Mouse (Mus musculus) kidney, adult 18-20 months (tissue): ENCODE measurements around the gene Fbxw11.
"Not testable (repeated sequence)": the region's sequence is repeated elsewhere in the genome, so short reads cannot be mapped to it uniquely, and the experiment has no call there.

Experiments
- DNase-seq: peaks from one replicate; pipeline ENCODE4 v3.0.0; 2021

The Fbxw11 gene

GRCm38 (mm10) chr11:32642249-32642876, at the start of gene Fbxw11:
Fbxw11 (plus strand) TSS chr11:32642724.
- DNase-seq, result peak; percentile 94

- no peak for DNase-seq
Measured at GRCm38 (mm10) chr11:32593081-32593480, 49.4 kb upstream of the Fbxw11 start.

- DNase-seq, result no peak
Measured at GRCm38 (mm10) chr11:32594122-32594521, 48.4 kb upstream of the Fbxw11 start.

GRCm38 (mm10) chr11:32600371-32600770, 42.2 kb upstream of the Fbxw11 start:
- no peak for DNase-seq

- peak; percentile 34 for DNase-seq
Measured at GRCm38 (mm10) chr11:32601528-32602323, 40.8 kb upstream of the Fbxw11 start.

GRCm38 (mm10) chr11:32604663-32605062, 37.9 kb upstream of the Fbxw11 start:
- DNase-seq, result no peak

GRCm38 (mm10) chr11:32605131-32605860, 37.2 kb upstream of the Fbxw11 start:
- peak; percentile 74 for DNase-seq

GRCm38 (mm10) chr11:32605907-32606306, 36.6 kb upstream of the Fbxw11 start:
- DNase-seq, result no peak

- peak; percentile 19 for DNase-seq
Measured at GRCm38 (mm10) chr11:32607319-32607718, 35.2 kb upstream of the Fbxw11 start.

- DNase-seq, result no peak
Measured at GRCm38 (mm10) chr11:32610616-32611015, 31.9 kb upstream of the Fbxw11 start.

- no peak for DNase-seq
Measured at GRCm38 (mm10) chr11:32612304-32612703, 30.2 kb upstream of the Fbxw11 start.

- no peak for DNase-seq
Measured at GRCm38 (mm10) chr11:32614463-32614862, 28.1 kb upstream of the Fbxw11 start.

GRCm38 (mm10) chr11:32615561-32615960, 27.0 kb upstream of the Fbxw11 start:
- no peak for DNase-seq

- DNase-seq, result no peak
Measured at GRCm38 (mm10) chr11:32616091-32616490, 26.4 kb upstream of the Fbxw11 start.

- DNase-seq, result peak; percentile 38
Measured at GRCm38 (mm10) chr11:32618036-32618435, 24.5 kb upstream of the Fbxw11 start.

- not testable (repeated sequence) for DNase-seq
Measured at GRCm38 (mm10) chr11:32618641-32619040, 23.9 kb upstream of the Fbxw11 start.

- peak; percentile 40 for DNase-seq
Measured at GRCm38 (mm10) chr11:32619257-32619816, 23.2 kb upstream of the Fbxw11 start.

GRCm38 (mm10) chr11:32619866-32620456, 22.6 kb upstream of the Fbxw11 start:
- no peak for DNase-seq

- no peak for DNase-seq
Measured at GRCm38 (mm10) chr11:32621831-32622478, 20.6 kb upstream of the Fbxw11 start.

GRCm38 (mm10) chr11:32622479-32623190, 19.9 kb upstream of the Fbxw11 start:
- no peak for DNase-seq

- DNase-seq, result peak; percentile 62
Measured at GRCm38 (mm10) chr11:32623236-32623635, 19.3 kb upstream of the Fbxw11 start.

- DNase-seq, result no peak
Measured at GRCm38 (mm10) chr11:32623912-32624311, 18.6 kb upstream of the Fbxw11 start.
